Mouse (Mus musculus) neural tube, embryonic 13.5 days (tissue): ENCODE results near the gene Dbn1. TPM values are rescaled to one million over a fixed set of nuclear protein-coding genes. Genes with fewer than 3 reads are reported as not detected.

Experiments
- ATAC-seq: fragments of 200-750 bp; cut with Nextera tagmentation; 2 replicates; pipeline ENCODE4 v1.8.0; 2017; ENCODE audit warnings: low read depth, mild to moderate bottlenecking, moderate TSS enrichment, moderate library complexity
- H3K27ac ChIP-seq: fragments of 300-500 bp; sonication (generic); replicated peaks from 2 replicates; pipeline ENCODE4 v1.5.1; 2015; ENCODE audit warnings: moderate library complexity, mild to moderate bottlenecking, inconsistent platforms
- H3K27me3 ChIP-seq: fragments of 300-500 bp; sonication (generic); 2 replicates; pipeline ENCODE4 v1.6.1; 2015; ENCODE audit warnings: mild to moderate bottlenecking, inconsistent platforms
- H3K36me3 ChIP-seq: fragments of 300-500 bp; sonication (generic); 2 replicates; pipeline ENCODE4 v1.6.1; 2015; ENCODE audit warnings: mild to moderate bottlenecking, inconsistent platforms
- H3K4me1 ChIP-seq: fragments of 300-500 bp; sonication (generic); replicated peaks from 2 replicates; pipeline ENCODE4 v1.6.1; 2015; ENCODE audit warnings: inconsistent platforms
- H3K4me2 ChIP-seq: fragments of 300-500 bp; sonication (generic); 2 replicates; pipeline ENCODE4 v1.6.1; 2015; ENCODE audit warnings: inconsistent platforms, mild to moderate bottlenecking, moderate library complexity
- H3K4me3 ChIP-seq: fragments of 300-500 bp; sonication (generic); 2 replicates; pipeline ENCODE4 v1.5.1; 2015; ENCODE audit warnings: mild to moderate bottlenecking, inconsistent platforms
- H3K9ac ChIP-seq: fragments of 300-500 bp; sonication (generic); 2 replicates; pipeline ENCODE4 v1.6.1; 2015; ENCODE audit warnings: moderate library complexity, mild to moderate bottlenecking, inconsistent platforms
- H3K9me3 ChIP-seq: fragments of 300-500 bp; sonication (generic); 2 replicates; pipeline ENCODE4 v1.6.1; 2016; ENCODE audit warnings: inconsistent platforms
- WGBS: fragments of 180-500 bp; shearing (Covaris S2); methylation state at CpG from one replicate; pipeline ENCODE4 v1.1.7; 2015; 5-methylcytosine and 5-hydroxymethylcytosine counted together
- polyA plus RNA-seq: library from polyadenylated mRNA; unstranded; fragments of >200 nt; fragmentation: Nextera tagmentation; extraction: Ambion mirVana; gene quantifications from 2 replicates; pipeline ENCODE4 v1.2.1, GENCODE M21; 2015

The Dbn1 gene
- polyA plus RNA-seq, 1 experiment from 2014 or later: 574 TPM

- Histone ChIP-seq H3K9me3 (no peaks in the 10 kb centered on the region), H3K4me2 (peak overlapping the region; percentile 93), H3K4me3 (peak overlapping the region; percentile 49), H3K36me3 (peaks cover 44% of the 10 kb centered on the region), H3K27ac (peak overlapping the region; percentile 92), H3K27me3 (no peaks in the 10 kb centered on the region), H3K4me1 (peaks cover 86% of the 10 kb centered on the region), H3K9ac (peak overlapping the region; percentile 85)
- peak; percentile 60 for ATAC-seq
- under 1% methylated on average over 92 of the region's 103 CpGs for WGBS
These were observed 15.5 kb downstream of the Dbn1 start for GRCm38 (mm10) chr13:55472132-55473022.

GRCm38 (mm10) chr13:55471819-55472131 lies 16.1 kb downstream of the Dbn1 start:
- peak; percentile 52 for ATAC-seq
- H3K4me1 ChIP-seq: peaks cover 86% of the 10 kb centered on the region
- WGBS: 0% methylated on average over 31 of the region's 31 CpGs
- peak overlapping the region; percentile 85 for H3K9ac ChIP-seq
- H3K9me3 ChIP-seq: no peaks in the 10 kb centered on the region
- H3K4me3 ChIP-seq: peak overlapping the region; percentile 49
- no peaks in the 10 kb centered on the region for H3K27me3 ChIP-seq
- H3K36me3 ChIP-seq: peaks cover 38% of the 10 kb centered on the region
- H3K27ac ChIP-seq: peak overlapping the region; percentile 92
- peak overlapping the region; percentile 93 for H3K4me2 ChIP-seq

- Histone ChIP-seq H3K9ac (peak overlapping the region; percentile 85), H3K4me2 (peak overlapping the region; percentile 93), H3K9me3 (no peaks in the 10 kb centered on the region), H3K36me3 (peaks cover 33% of the 10 kb centered on the region), H3K27me3 (no peaks in the 10 kb centered on the region), H3K4me1 (peaks cover 90% of the 10 kb centered on the region), H3K4me3 (peak overlapping the region; percentile 49), H3K27ac (peak overlapping the region; percentile 92)
- ATAC-seq: peak; percentile 55
- 1% methylated on average over 52 of the region's 54 CpGs for WGBS
These were observed 16.6 kb downstream of the Dbn1 start for GRCm38 (mm10) chr13:55471156-55471818.

GRCm38 (mm10) chr13:55470372-55470771 lies 17.5 kb downstream of the Dbn1 start:
- H3K36me3 ChIP-seq: peaks cover 24% of the 10 kb centered on the region
- H3K4me1 ChIP-seq: peaks cover 91% of the 10 kb centered on the region
- peak overlapping the region; percentile 85 for H3K9ac ChIP-seq
- no peak for ATAC-seq
- no peaks in the 10 kb centered on the region for H3K9me3 ChIP-seq
- H3K27ac ChIP-seq: peak overlapping the region; percentile 92
- no peak overlapping the region for H3K4me3 ChIP-seq
- 42% methylated on average over 9 of the region's 9 CpGs for WGBS
- H3K27me3 ChIP-seq: no peaks in the 10 kb centered on the region
- peak overlapping the region; percentile 93 for H3K4me2 ChIP-seq

GRCm38 (mm10) chr13:55468851-55469560 lies 18.9 kb downstream of the Dbn1 start:
- no peaks in the 10 kb centered on the region for H3K9me3 ChIP-seq
- H3K4me1 ChIP-seq: peaks cover 87% of the 10 kb centered on the region
- H3K4me3 ChIP-seq: no peak overlapping the region
- no peak for ATAC-seq
- WGBS: 41% methylated on average over 13 of the region's 13 CpGs
- no peak overlapping the region for H3K9ac ChIP-seq
- H3K4me2 ChIP-seq: no peak overlapping the region
- H3K27ac ChIP-seq: no peak overlapping the region
- no peaks in the 10 kb centered on the region for H3K27me3 ChIP-seq
- H3K36me3 ChIP-seq: peaks cover 11% of the 10 kb centered on the region

GRCm38 (mm10) chr13:55465830-55466440 lies 22.0 kb downstream of the Dbn1 start:
- Histone ChIP-seq H3K4me3 (peak overlapping the region; percentile 80), H3K4me2 (peak overlapping the region; percentile 77), H3K9ac (peak overlapping the region; percentile 92), H3K27ac (peak overlapping the region; percentile 98), H3K27me3 (peaks cover 9% of the 10 kb centered on the region; the same call in 1 of the 2 replicates), H3K9me3 (no peaks in the 10 kb centered on the region), H3K36me3 (peaks cover 15% of the 10 kb centered on the region), H3K4me1 (peaks cover 71% of the 10 kb centered on the region)
- 60% methylated on average over 5 of the region's 5 CpGs for WGBS
- no peak for ATAC-seq

GRCm38 (mm10) chr13:55465184-55465583 lies 22.7 kb downstream of the Dbn1 start:
- ATAC-seq: peak; percentile 21

GRCm38 (mm10) chr13:55464027-55464884 lies 23.7 kb downstream of the Dbn1 start, which contains the start of gene Prr7:
Prr7 (plus strand) TSS chr13:55464267.
- peaks cover 9% of the 10 kb centered on the region; the same call in 1 of the 2 replicates for H3K27me3 ChIP-seq
- under 1% methylated on average over 70 of the region's 84 CpGs for WGBS
- no peaks in the 10 kb centered on the region for H3K9me3 ChIP-seq
- H3K4me2 ChIP-seq: peak within 1 kb of the TSS; percentile 77
- peak within 1 kb of the TSS; percentile 98 for H3K27ac ChIP-seq
- peak within 1 kb of the TSS; percentile 92 for H3K9ac ChIP-seq
- ATAC-seq: peak; percentile 81
- peaks cover 31% of the 10 kb centered on the region for H3K36me3 ChIP-seq
- peaks cover 54% of the 10 kb centered on the region for H3K4me1 ChIP-seq
- peak within 1 kb of the TSS; percentile 80 for H3K4me3 ChIP-seq

More at GRCm38 (mm10) chr13:55465184-55465583, 22.7 kb downstream of the Dbn1 start:
- H3K27me3 ChIP-seq: peaks cover 9% of the 10 kb centered on the region; the same call in 1 of the 2 replicates
- peak overlapping the region; percentile 98 for H3K27ac ChIP-seq
- no peaks in the 10 kb centered on the region for H3K9me3 ChIP-seq
- peaks cover 22% of the 10 kb centered on the region for H3K36me3 ChIP-seq
- peak overlapping the region; percentile 77 for H3K4me2 ChIP-seq
- WGBS: 0% methylated on average over 3 of the region's 3 CpGs
- H3K4me1 ChIP-seq: peaks cover 63% of the 10 kb centered on the region
- H3K9ac ChIP-seq: peak overlapping the region; percentile 92
- H3K4me3 ChIP-seq: peak overlapping the region; percentile 80

GRCm38 (mm10) chr13:55463399-55464026 lies 24.4 kb downstream of the Dbn1 start:
- H3K36me3 ChIP-seq: peaks cover 38% of the 10 kb centered on the region
- peak overlapping the region; percentile 80 for H3K4me3 ChIP-seq
- WGBS: 7% methylated on average over 14 of the region's 14 CpGs
- H3K9ac ChIP-seq: peak overlapping the region; percentile 92
- no peaks in the 10 kb centered on the region for H3K9me3 ChIP-seq
- ATAC-seq: peak; percentile 6
- H3K4me2 ChIP-seq: peak overlapping the region; percentile 77
- H3K4me1 ChIP-seq: peaks cover 47% of the 10 kb centered on the region
- H3K27ac ChIP-seq: peak overlapping the region; percentile 98
- peaks cover 9% of the 10 kb centered on the region; the same call in 1 of the 2 replicates for H3K27me3 ChIP-seq

GRCm38 (mm10) chr13:55462965-55463364 lies 24.9 kb downstream of the Dbn1 start:
- H3K4me2 ChIP-seq: peak overlapping the region; percentile 77
- H3K27me3 ChIP-seq: peaks cover 9% of the 10 kb centered on the region; the same call in 1 of the 2 replicates
- H3K9me3 ChIP-seq: no peaks in the 10 kb centered on the region
- peak overlapping the region; percentile 98; the same call in 1 of the 2 replicates for H3K27ac ChIP-seq
- peaks cover 45% of the 10 kb centered on the region for H3K4me1 ChIP-seq
- 0 out of 2 replicates have a peak overlapping the region, but pooled peaks have one; percentile 80 for H3K4me3 ChIP-seq
- H3K36me3 ChIP-seq: peaks cover 42% of the 10 kb centered on the region
- 56% methylated on average over 2 of the region's 2 CpGs for WGBS
- H3K9ac ChIP-seq: no peak overlapping the region
- no peak for ATAC-seq
